Mouse (Mus musculus) layer of hippocampus, adult 2 months (tissue): ENCODE measurements around the gene Prl7a1. TPM values are rescaled to one million over a fixed set of nuclear protein-coding genes. Genes with fewer than 3 reads are reported as not detected.

Experiments
- DNase-seq, 2 experiments: peaks; one replicate each; pipeline ENCODE4 v3.0.0; 2022; ENCODE audit warnings: low spot score in 2 of 2
- H3K27ac ChIP-seq: fragments of 200-600 bp; 2 replicates; pipeline ENCODE4 v1.8.1; 2022
- H3K4me3 ChIP-seq: fragments of 200-600 bp; 2 replicates; pipeline ENCODE4 v1.8.1; 2022; ENCODE audit warnings: mild to moderate bottlenecking
- CTCF ChIP-seq: fragments of 200-600 bp; conservative IDR thresholded peaks from 2 replicates; pipeline ENCODE4 v1.8.1; 2022; ENCODE audit warnings: antibody characterized with exemption, mild to moderate bottlenecking, moderate library complexity
- long read RNA-seq, 2 experiments: library from polyadenylated mRNA; stranded (forward); transcript quantifications; one replicate each; pipeline ENCODE4 v2.0.0; 2021; ENCODE audit warnings: borderline mapping rate in 2 of 2
- total RNA-seq, 2 experiments: library from RNA; stranded (reverse); gene quantifications; 2 replicates each; pipeline ENCODE4 v1.2.3; 2021

Prl7a1 gene
- not detected for total RNA-seq
- long read RNA-seq, experiment 1, result 0 reads
- long read RNA-seq, experiment 2, result 0 reads

GRCm38 (mm10) chr13:27642393-27642792, at the start of gene Prl7a1:
TSS of gene Prl7a1 (minus strand) at chr13:27642493.
- no peak for DNase-seq
- TF ChIP-seq CTCF, result no peak
- Histone ChIP-seq H3K27ac (no peak within 1 kb of the TSS), H3K4me3 (no peak within 1 kb of the TSS)

GRCm38 (mm10) chr13:27667936-27668335, 25.6 kb upstream of the Prl7a1 start, which contains the start of gene Prl7a2:
TSS of gene Prl7a2 (minus strand) at chr13:27668036.
- no peak for TF ChIP-seq CTCF
- Histone ChIP-seq H3K4me3 (no peak within 1 kb of the TSS), H3K27ac (no peak within 1 kb of the TSS)
- no peak for DNase-seq

GRCm38 (mm10) chr13:27660747-27661146, 18.5 kb upstream of the Prl7a1 start:
- DNase-seq, result no peak
- Histone ChIP-seq H3K4me3 (no peak overlapping the region), H3K27ac (no peak overlapping the region)
- no peak for TF ChIP-seq CTCF

- no peak for TF ChIP-seq CTCF
- no peak within 1 kb of the TSS for H3K27ac ChIP-seq
- DNase-seq, result no peak
- no peak within 1 kb of the TSS for H3K4me3 ChIP-seq
Measured at GRCm38 (mm10) chr13:27610482-27610881, 31.8 kb downstream of the Prl7a1 start, which contains the start of gene Prl7b1. TSS of gene Prl7b1 (minus strand) at chr13:27610582.

Other genes with a start within 250 kb of the Prl7a1 start
- gene Prl8a6, start 203.8 kb downstream of the Prl7a1 start, total RNA-seq, result not detected
- gene Prl8a8, start 129.3 kb downstream of the Prl7a1 start, total RNA-seq, result not detected
- gene Prl8a9, start 77.9 kb downstream of the Prl7a1 start, total RNA-seq, result not detected
- gene Prl8a1, start 60.3 kb downstream of the Prl7a1 start, total RNA-seq, result not detected
- gene Prl7b1, start 31.9 kb downstream of the Prl7a1 start, total RNA-seq, result not detected
- not detected for gene Prl7a2, start 25.5 kb upstream of the Prl7a1 start, total RNA-seq
- gene Prl7d1, start 74.2 kb upstream of the Prl7a1 start, total RNA-seq, result not detected
- gene Prl7c1, start 138.3 kb upstream of the Prl7a1 start, total RNA-seq, result not detected
- gene Prl2a1, start 159.2 kb upstream of the Prl7a1 start, total RNA-seq, result not detected
- gene Prl2c1, start 206.8 kb upstream of the Prl7a1 start, total RNA-seq, result not detected